ENCODE assay signal across 8 mouse cellular contexts in the genomic region with DNA sequence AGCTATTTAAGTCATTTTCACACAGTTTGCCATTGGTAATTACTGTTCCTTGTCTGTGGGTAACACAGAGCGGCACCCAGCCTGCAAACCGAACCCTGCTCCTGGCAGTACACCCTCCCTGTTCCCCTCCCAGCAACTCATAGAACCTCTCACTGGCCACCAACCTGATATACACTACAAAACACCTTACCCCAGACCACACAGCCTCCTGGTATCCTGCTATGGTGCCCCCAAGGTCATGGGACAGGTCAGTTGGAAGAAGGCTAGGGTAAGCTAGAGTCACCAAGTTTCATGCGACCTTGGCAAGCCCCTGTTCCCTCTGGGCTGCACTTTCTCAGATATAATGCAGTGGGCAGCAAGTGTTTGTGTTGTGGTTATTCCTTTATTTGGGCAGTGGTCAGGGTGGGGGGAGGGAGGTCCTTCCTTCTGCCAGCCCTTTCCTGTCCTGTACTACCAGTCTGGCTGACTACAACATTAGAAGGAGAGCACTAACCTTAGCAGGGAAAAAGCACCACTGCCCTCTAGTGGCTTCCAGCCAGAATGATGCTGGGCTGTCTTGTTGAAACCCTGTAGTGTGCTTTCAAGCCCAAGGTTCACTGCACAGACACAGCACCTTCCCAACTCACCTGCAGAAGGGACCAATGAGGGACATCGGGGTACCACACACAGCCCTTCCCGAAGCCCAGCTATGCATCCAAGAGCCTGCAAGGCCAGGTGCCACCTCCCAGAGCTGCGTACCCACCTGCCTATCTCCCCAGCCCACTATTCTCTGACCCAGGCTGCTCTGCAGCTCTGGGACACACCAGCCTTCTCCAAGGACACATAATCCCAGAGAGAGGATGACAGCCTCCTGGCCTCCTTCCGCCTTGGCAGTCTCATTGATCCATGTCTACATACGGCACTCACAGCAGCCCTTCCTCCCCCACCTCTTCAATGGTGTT. TPM values are rescaled to one million over a fixed set of nuclear protein-coding genes. Genes with fewer than 3 reads are reported as not detected.
A peak's percentile ranks its signal among the peaks of the same experiment; 100 is the strongest.
DNase-seq lines count a peak whose midpoint lies in the region; ATAC-seq and TF ChIP-seq lines count a peak whose summit lies in the region.

No protein-coding gene starts in this region.

- H3K9ac ChIP-seq in ES-Bruce4 (ENCODE audit: low read depth, poor library complexity, severe bottlenecking), result no peak overlapping the region

- no peak for TF ChIP-seq POLR2A in ES-Bruce4 (IDR thresholded peaks at IDR 0.05; ENCODE audit: insufficient read depth, low read length)
- TF ChIP-seq POLR2A in lung, adult 2 months (IDR thresholded peaks at IDR 0.05; ENCODE audit: borderline replicate concordance, extremely low read depth, low read depth, low read length), result no peak

- no peaks in the 10 kb centered on the region for H3K27me3 ChIP-seq in ES-Bruce4 (ENCODE audit: control insufficient read depth, insufficient read depth, low read length, poor library complexity, severe bottlenecking)
- H3K27me3 ChIP-seq in forebrain, embryonic 10.5 days (ENCODE audit: poor library complexity, severe bottlenecking), result no peaks in the 10 kb centered on the region

- TF ChIP-seq CTCF in ES-Bruce4 (IDR thresholded peaks at IDR 0.05; ENCODE audit: low read depth, low read length), result peak; percentile 74
- TF ChIP-seq CTCF in lung, adult 2 months (IDR thresholded peaks at IDR 0.05; ENCODE audit: insufficient read depth, low read length), result peak; percentile 66

- intact Hi-C loops in heart, postnatal 14 days (cut with DNase I), result loop anchor here (2.0 kb wide), 1 partner anchor 455 kb away; no protein-coding TSS in a partner anchor

- H3K4me1 ChIP-seq in ES-Bruce4 (ENCODE audit: control insufficient read depth, insufficient read depth, low read length), result no peaks in the 10 kb centered on the region
- H3K4me1 ChIP-seq in forebrain, embryonic 10.5 days, result peaks cover 3% of the 10 kb centered on the region
- H3K4me1 ChIP-seq in lung, adult 2 months (ENCODE audit: control insufficient read depth, insufficient read depth, low read length), result no peaks in the 10 kb centered on the region

- ATAC-seq in megakaryocyte progenitor cell, adult 5-6 weeks (replicated peaks; ENCODE audit: poor library complexity), result no peak

- no peaks in the 10 kb centered on the region for H3K36me3 ChIP-seq in ES-Bruce4 (ENCODE audit: control insufficient read depth, insufficient read depth, low read length, poor library complexity, severe bottlenecking)
- no peaks in the 10 kb centered on the region for H3K36me3 ChIP-seq in forebrain, embryonic 10.5 days (replicated peaks)

- TF ChIP-seq EP300 in ES-Bruce4 (IDR thresholded peaks at IDR 0.05; ENCODE audit: insufficient read depth, low read depth, low read length), result no peak

- WGBS in forebrain, embryonic 10.5 days, result 65% methylated on average over 8 of the region's 8 CpGs
- 59% methylated on average over 8 of the region's 8 CpGs for WGBS in lung, adult 2 months

- H3K9me3 ChIP-seq in ES-Bruce4 (replicated peaks; ENCODE audit: control insufficient read depth, insufficient read depth, low read length, poor library complexity, severe bottlenecking), result no peaks in the 10 kb centered on the region
- H3K9me3 ChIP-seq in forebrain, embryonic 10.5 days, result no peaks in the 10 kb centered on the region

- DNase-seq in brain, embryonic 18.5 days (ENCODE audit: low read depth, low spot score), result peak; percentile 28
- DNase-seq in forebrain, embryonic 10.5 days (ENCODE audit: extremely low spot score, low spot score), result peak; percentile 64
- DNase-seq in heart, postnatal 14 days, result peak; percentile 61 to 77
- peak; percentile 70 to 82 for DNase-seq in kidney, postnatal 36 days
- DNase-seq in lung, adult 2 months, result peak; percentile 35
- DNase-seq in retina, embryonic 14.5 days (ENCODE audit: low spot score), result peak; percentile 88

- no peak overlapping the region for H3K27ac ChIP-seq in ES-Bruce4 (ENCODE audit: insufficient read depth, low read length)
- H3K27ac ChIP-seq in forebrain, embryonic 10.5 days, result no peak overlapping the region

- no peak overlapping the region for H3K4me3 ChIP-seq in ES-Bruce4 (ENCODE audit: low read depth, low read length)
- no peak overlapping the region for H3K4me3 ChIP-seq in forebrain, embryonic 10.5 days
- H3K4me3 ChIP-seq in lung, adult 2 months (replicated peaks; ENCODE audit: extremely low read depth, low read depth, low read length), result no peak overlapping the region

RNA-seq across cellular contexts. Expression of a gene that starts 17.0 kb away (rescaled TPM):
- not detected in 2 replicates for polyA plus RNA-seq in ES-Bruce4 (2011; ENCODE audit: insufficient read depth, insufficient read length, low read depth, missing spikeins)
- polyA plus RNA-seq in forebrain, embryonic 10.5 days (2016; fragmentation: Nextera tagmentation; extraction: Ambion mirVana), result 0.70 and 0.98 TPM in 2 replicates
- total RNA-seq in heart, postnatal 14 days (2021), result 10 to 100 TPM; 14.4 to 20.2 TPM
- 36.3 and 50.8 TPM in 2 replicates for polyA plus RNA-seq in lung, adult 2 months (2012; rRNA removed)
- not detected in 2 replicates for total RNA-seq in megakaryocyte progenitor cell, adult 5-6 weeks (2015)
- not detected in 2 replicates for total RNA-seq in megakaryocyte progenitor cell, adult 5-6 weeks (2017)

RNA-seq across cellular contexts. Expression of a gene that starts 35.3 kb away (rescaled TPM):
- polyA plus RNA-seq in ES-Bruce4 (2011; ENCODE audit: insufficient read depth, insufficient read length, low read depth, missing spikeins), result 0.26 and 0.40 TPM in 2 replicates
- polyA plus RNA-seq in forebrain, embryonic 10.5 days (2016; fragmentation: Nextera tagmentation; extraction: Ambion mirVana), result 0.39 and 0.63 TPM in 2 replicates
- total RNA-seq in heart, postnatal 14 days (2021), result under 1 TPM; 0.15 to 0.38 TPM
- 0.03 and 0.07 TPM in 2 replicates for polyA plus RNA-seq in lung, adult 2 months (2012; rRNA removed)
- total RNA-seq in megakaryocyte progenitor cell, adult 5-6 weeks (2015), result not detected in 2 replicates
- total RNA-seq in megakaryocyte progenitor cell, adult 5-6 weeks (2017), result not detected in 2 replicates

Comparison
In these comparisons a context has a peak if more than half of its experiments do, and no peak if none do; other contexts are left out.
1. DNase-seq: peak in every context shown above with its lines; median percentile 88 in retina, embryonic 14.5 days; 76 in kidney, postnatal 36 days; 69 in heart, postnatal 14 days; 64 in forebrain, embryonic 10.5 days; 35 in lung, adult 2 months; 28 in brain, embryonic 18.5 days.
2. RNA of a gene that starts 17.0 kb away (polyA plus RNA-seq): 36.3 to 50.8 TPM in lung, adult 2 months; 0.70 to 0.98 TPM in forebrain, embryonic 10.5 days and not detected in ES-Bruce4; every median in the first group is over 10 times any median in the second.